Mouse (Mus musculus): ENCODE measurements around the gene Gm9639. TPM values are rescaled to one million over a fixed set of nuclear protein-coding genes. Genes with fewer than 3 reads are reported as not detected.

Gene Gm9639
- total RNA-seq (2023), result not detected

DNA sequence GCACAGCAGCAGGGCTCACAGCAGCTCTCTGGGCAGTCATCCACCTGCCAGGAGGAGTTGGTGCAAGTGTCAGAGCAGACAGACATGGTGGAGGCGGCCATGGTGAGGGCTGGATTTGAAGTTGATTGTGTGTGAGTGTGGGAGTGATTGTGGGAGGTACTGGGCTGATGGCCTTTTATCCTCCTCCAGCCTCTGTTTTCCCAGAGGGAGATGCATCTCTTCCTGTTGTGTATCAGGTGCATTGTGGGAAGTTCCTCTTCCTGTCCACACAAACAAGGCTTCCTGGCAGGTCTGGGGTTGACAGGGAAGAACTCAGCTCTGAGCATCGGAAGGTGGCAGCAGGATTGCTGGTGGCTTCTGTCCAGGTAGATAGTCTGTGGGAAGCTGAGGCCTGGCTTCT is at the start of gene Gm9639:
TSS of gene Gm9639 (minus strand) at position 101 of the 400 bp plus-strand sequence.

DNA sequence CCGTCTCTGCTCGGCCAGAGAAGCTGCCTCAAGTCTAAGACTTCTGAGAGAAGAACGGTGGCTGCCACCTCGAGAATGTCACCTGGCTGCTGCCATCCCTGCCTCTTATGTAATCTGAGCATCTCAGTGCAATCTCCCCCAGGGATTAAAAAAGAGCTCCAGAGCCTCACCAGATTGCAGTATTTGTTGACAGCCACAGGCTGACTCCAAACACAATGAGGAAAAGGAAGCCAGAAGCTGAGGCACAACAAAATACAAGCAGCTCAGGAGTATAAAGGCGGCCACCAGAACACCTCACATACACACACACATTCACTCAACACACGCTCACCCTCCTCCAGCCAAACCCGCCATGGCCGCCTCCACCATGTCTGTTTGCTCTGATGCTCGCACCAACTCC is 40.8 kb upstream of the Gm9639 start, which contains the start of gene Krtap10-10:
TSS of gene Krtap10-10 (plus strand) at position 301 of the 400 bp plus-strand sequence.

DNA sequence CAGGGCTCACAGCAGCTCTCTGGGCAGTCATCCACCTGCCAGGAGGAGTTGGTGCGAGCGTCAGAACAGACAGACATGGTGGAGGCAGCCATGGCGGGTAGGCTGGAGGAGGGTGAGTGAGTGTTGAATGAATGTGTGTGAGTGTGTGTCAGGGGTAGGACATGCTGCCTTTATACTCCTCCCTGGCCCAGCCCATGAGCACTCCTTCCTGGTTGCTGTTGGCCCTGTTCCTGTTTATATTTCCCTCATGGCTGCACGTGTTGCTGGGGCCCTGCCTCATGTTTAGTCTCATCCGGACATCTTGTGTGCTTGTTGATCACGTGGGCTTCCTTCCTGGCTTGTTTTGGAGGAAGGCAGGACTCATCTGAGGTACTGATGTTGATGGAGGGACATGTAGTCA is 32.1 kb upstream of the Gm9639 start, which contains the start of gene Krtap10-4:
TSS of gene Krtap10-4 (minus strand) at position 145 of the 400 bp plus-strand sequence.

DNA sequence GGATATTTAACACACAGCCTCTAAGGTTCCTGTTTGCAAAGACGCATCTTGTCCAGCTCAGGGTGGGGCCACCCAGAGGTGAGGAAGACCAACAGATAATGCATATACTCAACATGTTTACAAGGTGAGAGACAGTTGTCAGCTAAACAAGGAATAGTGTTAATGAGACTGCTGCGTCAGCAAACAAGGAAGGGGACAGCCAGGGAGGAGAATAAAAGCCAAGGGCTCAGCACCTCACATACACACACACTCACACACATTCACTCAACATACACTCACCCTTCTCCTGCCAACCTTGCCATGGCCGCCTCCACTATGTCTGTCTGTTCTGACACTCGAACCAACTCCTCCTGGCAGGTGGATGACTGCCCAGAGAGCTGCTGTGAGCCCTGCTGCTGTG is 19.5 kb upstream of the Gm9639 start, which contains the start of gene Gm2696:
TSS of gene Gm2696 (plus strand) at position 301 of the 400 bp plus-strand sequence.

DNA sequence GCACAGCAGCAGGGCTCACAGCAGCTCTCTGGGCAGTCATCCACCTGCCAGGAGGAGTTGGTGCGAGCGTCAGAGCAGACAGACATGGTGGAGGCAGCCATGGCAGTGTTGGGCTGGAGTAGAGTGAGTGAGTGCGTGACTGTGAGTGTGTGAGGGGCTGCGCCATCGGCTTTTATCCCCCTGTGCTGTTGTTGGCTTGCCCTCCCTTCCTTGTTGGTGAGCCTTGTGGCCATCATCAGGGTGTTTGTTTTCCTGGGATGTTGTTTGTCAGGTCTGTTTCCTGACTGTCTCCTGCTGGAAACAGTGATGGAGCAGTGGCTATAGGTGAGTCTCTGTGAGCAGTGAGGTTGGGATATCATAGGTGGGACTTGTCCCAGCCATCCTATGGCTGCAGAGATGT is 16.9 kb upstream of the Gm9639 start, which contains the start of gene Gm9507:
TSS of gene Gm9507 (minus strand) at position 101 of the 400 bp plus-strand sequence.

DNA sequence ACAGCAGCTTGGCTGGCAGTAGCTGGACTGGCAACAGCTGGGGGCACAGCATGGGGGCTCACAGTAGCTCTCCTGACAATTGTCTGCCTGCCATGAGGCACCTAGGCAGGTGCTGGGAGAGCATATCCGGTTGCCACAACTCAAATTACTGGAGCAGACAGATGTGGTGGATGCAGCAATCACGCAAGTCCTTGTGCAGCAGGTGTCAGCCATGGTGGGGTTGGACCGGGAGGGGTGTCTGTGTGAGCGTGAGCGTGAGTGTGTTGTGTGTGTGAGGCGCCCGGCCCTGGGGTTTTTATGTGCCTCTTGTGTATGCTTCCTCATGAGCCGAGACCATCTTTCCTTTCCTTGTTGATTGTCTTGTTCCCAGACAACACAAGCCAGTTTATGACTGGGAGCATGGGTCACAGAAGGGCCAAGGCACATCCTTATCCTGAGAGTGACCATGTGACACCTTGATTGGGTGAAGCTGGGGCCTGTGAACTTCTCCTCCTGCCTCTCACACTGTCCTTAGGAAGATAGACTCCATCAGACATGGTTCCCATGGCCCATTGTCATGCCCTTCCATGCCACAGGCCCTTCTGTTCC is 4.1 kb upstream of the Gm9639 start, which contains the start of gene Gm19668:
TSS of gene Gm19668 (minus strand) at position 213 of the 588 bp plus-strand sequence.

DNA sequence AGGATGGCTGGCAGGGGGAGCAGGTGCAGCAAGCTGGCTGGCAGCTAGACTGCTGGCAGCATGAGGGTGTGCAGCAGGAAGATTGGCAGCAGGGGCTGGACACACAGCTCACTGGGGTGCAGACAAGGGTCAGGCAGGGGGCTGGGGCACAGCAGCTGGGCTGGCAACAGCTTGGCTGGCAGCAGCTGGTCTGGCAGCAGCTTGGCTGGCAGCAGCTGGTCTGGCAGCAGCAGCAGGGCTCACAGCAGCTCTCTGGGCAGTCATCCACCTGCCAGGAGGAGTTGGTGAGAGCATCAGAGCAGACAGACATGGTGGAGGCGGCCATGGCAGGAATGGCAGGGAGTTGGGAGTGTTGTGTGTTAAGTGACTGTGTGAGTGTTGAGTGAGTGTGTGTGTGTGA is 7.0 kb downstream of the Gm9639 start, which contains the start of gene Gm7137:
TSS of gene Gm7137 (minus strand) at position 325 of the 400 bp plus-strand sequence.

DNA sequence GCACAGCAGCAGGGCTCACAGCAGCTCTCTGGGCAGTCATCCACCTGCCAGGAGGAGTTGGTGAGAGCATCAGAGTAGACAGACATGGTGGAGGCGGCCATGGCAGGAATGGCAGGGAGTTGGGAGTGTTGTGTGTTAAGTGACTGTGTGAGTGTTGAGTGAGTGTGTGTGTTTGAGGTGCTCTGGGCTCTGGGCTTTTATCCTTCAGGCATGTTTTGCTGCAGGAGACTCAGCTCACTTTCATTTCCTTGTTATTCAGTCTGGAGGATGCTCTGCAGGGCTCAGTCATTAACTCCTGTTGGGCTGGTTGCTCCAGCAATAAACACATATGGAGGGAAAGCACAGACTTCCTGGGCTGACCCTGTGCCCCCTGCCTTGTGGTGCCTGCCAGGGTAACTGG is 12.4 kb downstream of the Gm9639 start, which contains the start of gene Gm3250:
TSS of gene Gm3250 (minus strand) at position 101 of the 400 bp plus-strand sequence.

DNA sequence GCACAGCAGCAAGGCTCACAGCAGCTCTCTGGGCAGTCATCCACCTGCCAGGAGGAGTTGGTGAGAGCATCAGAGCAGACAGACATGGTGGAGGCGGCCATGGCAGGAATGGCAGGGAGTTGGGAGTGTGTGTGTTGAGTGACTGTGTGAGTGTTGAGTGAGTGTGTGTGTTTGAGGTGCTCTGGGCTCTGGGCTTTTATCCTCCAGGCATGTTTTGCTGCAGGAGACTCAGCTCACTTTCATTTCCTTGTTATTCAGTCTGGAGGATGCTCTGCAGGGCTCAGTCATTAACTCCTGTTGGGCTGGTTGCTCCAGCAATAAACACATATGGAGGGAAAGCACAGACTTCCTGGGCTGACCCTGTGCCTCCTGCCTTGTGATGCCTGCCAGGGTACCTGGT is 18.0 kb downstream of the Gm9639 start, which contains the start of gene Gm7138:
TSS of gene Gm7138 (minus strand) at position 101 of the 400 bp plus-strand sequence.

DNA sequence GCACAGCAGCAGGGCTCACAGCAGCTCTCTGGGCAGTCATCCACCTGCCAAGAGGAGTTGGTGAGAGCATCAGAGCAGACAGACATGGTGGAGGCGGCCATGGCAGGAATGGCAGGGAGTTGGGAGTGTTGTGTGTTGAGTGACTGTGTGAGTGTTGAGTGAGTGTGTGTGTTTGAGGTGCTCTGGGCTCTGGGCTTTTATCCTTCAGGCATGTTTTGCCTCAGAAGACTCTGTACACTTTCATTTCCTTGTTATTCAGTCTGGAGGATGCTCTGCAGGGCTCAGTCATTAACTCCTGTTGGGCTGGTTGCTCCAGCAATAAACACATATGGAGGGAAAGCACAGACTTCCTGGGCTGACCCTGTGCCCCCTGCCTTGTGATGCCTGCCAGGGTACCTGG is 23.7 kb downstream of the Gm9639 start, which contains the start of gene Gm3238:
TSS of gene Gm3238 (minus strand) at position 101 of the 400 bp plus-strand sequence.

DNA sequence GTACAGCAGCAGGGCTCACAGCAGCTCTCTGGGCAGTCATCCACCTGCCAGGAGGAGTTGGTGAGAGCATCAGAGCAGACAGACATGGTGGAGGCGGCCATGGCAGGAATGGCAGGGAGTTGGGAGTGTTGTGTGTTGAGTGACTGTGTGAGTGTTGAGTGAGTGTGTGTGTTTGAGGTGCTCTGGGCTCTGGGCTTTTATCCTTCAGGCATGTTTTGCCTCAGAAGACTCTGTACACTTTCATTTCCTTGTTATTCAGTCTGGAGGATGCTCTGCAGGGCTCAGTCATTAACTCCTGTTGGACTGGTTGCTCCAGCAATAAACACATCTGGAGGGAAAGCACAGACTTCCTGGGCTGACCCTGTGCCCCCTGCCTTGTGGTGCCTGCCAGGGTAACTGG is 35.3 kb downstream of the Gm9639 start, which contains the start of gene Gm3233:
TSS of gene Gm3233 (minus strand) at position 101 of the 400 bp plus-strand sequence.

DNA sequence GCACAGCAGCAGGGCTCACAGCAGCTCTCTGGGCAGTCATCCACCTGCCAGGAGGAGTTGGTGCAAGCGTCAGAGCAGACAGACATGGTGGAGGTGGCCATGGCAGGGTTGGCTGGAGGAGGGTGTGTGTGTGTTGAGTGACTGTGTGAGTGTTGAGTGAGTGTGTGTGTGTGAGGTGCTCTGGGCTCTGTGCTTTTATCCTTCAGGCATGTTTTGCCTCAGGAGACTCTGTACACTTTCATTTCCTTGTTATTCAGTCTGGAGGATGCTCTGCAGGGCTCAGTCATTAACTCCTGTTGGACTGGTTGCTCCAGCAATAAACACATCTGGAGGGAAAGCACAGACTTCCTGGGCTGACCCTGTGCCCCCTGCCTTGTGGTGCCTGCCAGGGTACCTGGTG is 43.6 kb downstream of the Gm9639 start, which contains the start of gene Gm9736:
TSS of gene Gm9736 (minus strand) at position 101 of the 400 bp plus-strand sequence.

Other genes with a start within 250 kb of the Gm9639 start
- 10 to 100 TPM; 70.5 to 75.8 TPM for gene Pttg1ip, start 213.4 kb downstream of the Gm9639 start, total RNA-seq (2023)
- gene Sumo3, start 189.0 kb downstream of the Gm9639 start, total RNA-seq (2023), result 10 to 100 TPM; 54.9 to 60.9 TPM
- 1 to 10 TPM in 1 of 2 experiments, not detected in 1; 4.6 TPM for gene Gm49325, start 188.9 kb downstream of the Gm9639 start, total RNA-seq (2023)
- 10 to 100 TPM; 34.3 to 36.2 TPM for gene Ube2g2, start 172.8 kb downstream of the Gm9639 start, total RNA-seq (2023)
- gene Tspear, start 108.5 kb downstream of the Gm9639 start, total RNA-seq (2023), result not detected
- gene Gm19402, start 104.3 kb downstream of the Gm9639 start, total RNA-seq (2023), result not detected
- gene Gm9508, start 97.8 kb downstream of the Gm9639 start, total RNA-seq (2023), result not detected
- gene Gm10272, start 88.5 kb downstream of the Gm9639 start, total RNA-seq (2023), result not detected
- not detected for gene Gm10024, start 83.6 kb downstream of the Gm9639 start, total RNA-seq (2023)
- gene Gm10142, start 79.3 kb downstream of the Gm9639 start, total RNA-seq (2023), result not detected
- not detected for gene Krtap12-1, start 74.5 kb downstream of the Gm9639 start, total RNA-seq (2023)
- gene Gm10100, start 68.6 kb downstream of the Gm9639 start, total RNA-seq (2023), result not detected
- gene Gm18596, start 52.4 kb downstream of the Gm9639 start, total RNA-seq (2023), result not detected
- not detected for gene Gm9736, start 43.7 kb downstream of the Gm9639 start, total RNA-seq (2023)
- gene Gm3233, start 35.4 kb downstream of the Gm9639 start, total RNA-seq (2023), result not detected
- gene Gm3238, start 23.8 kb downstream of the Gm9639 start, total RNA-seq (2023), result not detected
- gene Gm7138, start 18.1 kb downstream of the Gm9639 start, total RNA-seq (2023), result not detected
- not detected for gene Gm3250, start 12.5 kb downstream of the Gm9639 start, total RNA-seq (2023)
- not detected for gene Gm7137, start 6.9 kb downstream of the Gm9639 start, total RNA-seq (2023)
- gene Gm19668, start 4.1 kb upstream of the Gm9639 start, total RNA-seq (2023), result not detected
- not detected for gene Gm9507, start 16.8 kb upstream of the Gm9639 start, total RNA-seq (2023)
- gene Gm2696, start 19.6 kb upstream of the Gm9639 start, total RNA-seq (2023), result not detected
- not detected for gene Krtap10-4, start 32.0 kb upstream of the Gm9639 start, total RNA-seq (2023)
- gene Krtap10-10, start 40.9 kb upstream of the Gm9639 start, total RNA-seq (2023), result not detected
- not detected for gene Gm36176, start 51.7 kb upstream of the Gm9639 start, total RNA-seq (2023)
- not detected for gene Gm10318, start 57.8 kb upstream of the Gm9639 start, total RNA-seq (2023)
- not detected for gene Gm3285, start 66.9 kb upstream of the Gm9639 start, total RNA-seq (2023)
- under 1 TPM in 1 of 2 experiments, not detected in 1; 0.15 TPM for gene Lrrc3, start 107.5 kb upstream of the Gm9639 start, total RNA-seq (2023)
- gene Trpm2, start 175.5 kb upstream of the Gm9639 start, total RNA-seq (2023), result 100 to 1,000 TPM; 232 to 259 TPM
- 1 to 10 TPM; 7.1 to 8.8 TPM for gene 1810043G02Rik, start 183.4 kb upstream of the Gm9639 start, total RNA-seq (2023)
- 10 to 100 TPM; 27.1 to 40.2 TPM for gene Pfkl, start 215.0 kb upstream of the Gm9639 start, total RNA-seq (2023)
- gene Dnmt3l, start 246.9 kb upstream of the Gm9639 start, total RNA-seq (2023), result 1 to 10 TPM; 1.4 to 1.8 TPM
- not detected for gene Aire, start 248.5 kb upstream of the Gm9639 start, total RNA-seq (2023)